Mouse (Mus musculus): ENCODE measurements at regions not wholly inside any gene's neighbourhood (a gene's known extent, or its start where the extent isn't known, plus 50 kb on each side); places are given as distances from the start of the nearest gene placed in this dataset.

DNA sequence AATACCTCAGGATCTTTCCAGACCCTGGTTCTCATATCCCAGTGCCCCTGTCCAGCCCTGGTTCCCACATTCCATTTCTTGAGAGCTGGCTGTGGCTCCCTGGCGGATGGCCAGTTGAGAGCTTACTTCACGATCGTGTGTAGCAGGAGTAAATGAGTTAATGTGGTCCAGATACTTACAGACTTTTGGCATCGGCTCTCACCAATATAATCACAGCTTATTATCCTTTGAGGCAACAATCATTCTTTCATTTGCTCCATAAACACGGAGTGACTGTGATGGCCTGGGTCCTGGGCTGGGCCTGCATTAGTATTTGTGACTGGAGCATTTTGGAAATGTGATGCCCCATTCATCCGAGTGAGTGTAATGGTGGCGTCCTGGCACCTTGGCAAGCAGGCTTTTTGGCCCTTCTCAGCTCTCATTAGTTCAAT is 103.5 kb downstream of the Btg1 start:
- peak; percentile 60 for ATAC-seq
- H3K27me3 ChIP-seq (replicated peaks; ENCODE audit: control insufficient read depth, insufficient read depth, low read length) = no peaks in the 10 kb centered on the region
- H3K36me3 ChIP-seq (ENCODE audit: control insufficient read depth, insufficient read depth, low read length) = no peaks in the 10 kb centered on the region
- no peak overlapping the region for H3K9ac ChIP-seq (ENCODE audit: low read length)
- H3K9me3 ChIP-seq (replicated peaks; ENCODE audit: control insufficient read depth, low read length) = no peaks in the 10 kb centered on the region
- H3K27ac ChIP-seq (ENCODE audit: low read depth, low read length) = no peak overlapping the region
- H3K4me1 ChIP-seq (ENCODE audit: control insufficient read depth, insufficient read depth, low read length) = peaks cover 20% of the 10 kb centered on the region; the same call in 1 of the 2 replicates
- no peak overlapping the region for H3K4me3 ChIP-seq (ENCODE audit: low read depth, low read length)
- peak; percentile 86 for DNase-seq (ENCODE audit: low spot score)
- no peak overlapping the region for H3K4me2 ChIP-seq (ENCODE audit: low read length)
- WGBS = 29% methylated on average over 7 of the region's 7 CpGs

DNA sequence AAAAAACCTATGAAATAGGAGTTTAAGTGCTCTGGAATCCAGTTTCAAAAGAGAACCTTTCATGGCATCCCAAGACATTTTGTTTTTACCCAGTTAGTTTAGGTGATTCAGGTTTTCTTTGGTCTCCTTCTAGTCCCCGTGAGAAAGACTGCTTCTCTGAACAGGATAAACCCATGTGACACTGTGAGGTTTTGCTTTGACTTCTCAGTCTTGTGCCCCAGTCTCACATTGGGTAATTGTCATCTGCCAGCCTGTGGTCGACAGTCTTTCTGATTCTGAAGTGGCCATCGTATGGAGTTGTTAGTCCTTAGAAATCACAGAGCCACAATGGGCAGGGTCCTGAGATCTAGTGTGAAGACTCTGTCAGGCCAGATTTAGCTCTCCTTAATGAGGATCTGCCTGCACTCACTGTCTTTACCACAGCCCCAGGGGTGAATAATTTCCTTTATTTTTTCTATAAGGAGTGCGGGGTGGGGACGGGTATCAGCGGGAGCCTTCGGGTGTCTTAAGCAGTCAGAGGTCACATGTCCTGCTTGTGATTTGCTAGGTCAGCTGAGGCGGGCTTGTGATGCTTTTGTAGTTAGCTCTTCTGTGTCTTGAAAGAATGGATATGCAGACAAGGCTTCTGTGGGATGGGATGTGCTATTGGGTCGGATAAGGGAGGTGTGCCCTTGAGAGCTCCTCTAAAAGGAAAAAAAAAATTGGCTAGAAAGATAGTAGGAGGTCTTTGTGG is 104.3 kb downstream of the Btg1 start:
- ATAC-seq (no peak), DNase-seq (ENCODE audit: low spot score) (no peak)
- Histone ChIP-seq H3K4me1 (ENCODE audit: control insufficient read depth, insufficient read depth, low read length) (peaks cover 20% of the 10 kb centered on the region; the same call in 1 of the 2 replicates), H3K36me3 (ENCODE audit: control insufficient read depth, insufficient read depth, low read length) (no peaks in the 10 kb centered on the region), H3K4me3 (ENCODE audit: low read depth, low read length) (no peak overlapping the region), H3K27ac (ENCODE audit: low read depth, low read length) (peak overlapping the region; percentile 28; the same call in 1 of the 2 replicates), H3K4me2 (ENCODE audit: low read length) (no peak overlapping the region), H3K27me3 (replicated peaks; ENCODE audit: control insufficient read depth, insufficient read depth, low read length) (no peaks in the 10 kb centered on the region), H3K9me3 (replicated peaks; ENCODE audit: control insufficient read depth, low read length) (no peaks in the 10 kb centered on the region), H3K9ac (ENCODE audit: low read length) (no peak overlapping the region)
- WGBS = 19% methylated on average over 9 of the region's 9 CpGs

DNA sequence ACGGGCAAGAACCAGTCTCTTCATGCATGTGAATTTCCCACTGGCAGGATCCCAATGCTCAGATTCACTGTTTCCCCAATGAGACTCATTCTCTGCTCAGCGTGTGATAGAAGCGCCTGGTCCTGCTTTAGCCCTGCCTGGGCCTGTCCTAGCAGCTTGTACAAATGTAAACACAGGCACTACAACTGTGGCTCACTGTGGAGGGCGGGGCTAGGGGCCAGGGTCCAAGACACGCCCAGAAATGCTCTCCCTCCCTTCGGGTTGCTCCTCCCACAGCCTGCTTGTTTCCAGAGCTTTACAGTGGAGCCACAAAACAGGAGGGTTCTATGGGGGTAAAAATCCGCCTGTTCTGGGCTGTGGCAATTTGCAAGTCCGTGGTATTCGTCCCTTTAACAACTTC is 105.7 kb downstream of the Btg1 start:
- peak; percentile 89 for DNase-seq (ENCODE audit: low spot score)
- H3K36me3 ChIP-seq (ENCODE audit: control insufficient read depth, insufficient read depth, low read length) = no peaks in the 10 kb centered on the region
- ATAC-seq = peak; percentile 91
- peak overlapping the region; percentile 39; the same call in 1 of the 2 replicates for H3K27ac ChIP-seq (ENCODE audit: low read depth, low read length)
- WGBS = 12% methylated on average over 9 of the region's 9 CpGs
- no peak overlapping the region for H3K4me2 ChIP-seq (ENCODE audit: low read length)
- no peak overlapping the region for H3K9ac ChIP-seq (ENCODE audit: low read length)
- H3K9me3 ChIP-seq (replicated peaks; ENCODE audit: control insufficient read depth, low read length) = no peaks in the 10 kb centered on the region
- no peaks in the 10 kb centered on the region for H3K27me3 ChIP-seq (replicated peaks; ENCODE audit: control insufficient read depth, insufficient read depth, low read length)
- peaks cover 19% of the 10 kb centered on the region; the same call in 1 of the 2 replicates for H3K4me1 ChIP-seq (ENCODE audit: control insufficient read depth, insufficient read depth, low read length)
- no peak overlapping the region for H3K4me3 ChIP-seq (ENCODE audit: low read depth, low read length)

DNA sequence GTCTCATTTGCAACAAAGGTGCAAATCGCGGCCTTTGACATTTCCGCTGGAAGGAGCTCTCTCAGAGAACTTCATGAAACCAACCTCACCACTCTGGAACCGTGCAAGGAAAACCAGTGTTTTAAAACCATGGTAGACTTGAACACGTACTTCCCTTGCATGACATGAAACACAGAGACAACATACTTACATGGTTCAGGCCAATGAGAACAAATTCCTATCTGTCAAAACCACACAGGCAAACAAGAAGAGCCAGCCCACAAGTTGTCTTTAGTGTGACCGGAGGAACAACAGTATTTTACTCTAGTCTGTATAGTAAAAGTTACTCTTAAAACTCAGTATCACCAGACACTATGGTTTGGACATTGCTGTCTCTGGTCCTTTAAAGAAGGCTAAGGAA is 106.3 kb downstream of the Btg1 start:
- no peak overlapping the region for H3K4me2 ChIP-seq (ENCODE audit: low read length)
- no peak for DNase-seq (ENCODE audit: low spot score)
- H3K4me1 ChIP-seq (ENCODE audit: control insufficient read depth, insufficient read depth, low read length) = peaks cover 16% of the 10 kb centered on the region; the same call in 1 of the 2 replicates
- 88% methylated on average over 6 of the region's 6 CpGs for WGBS
- H3K36me3 ChIP-seq (ENCODE audit: control insufficient read depth, insufficient read depth, low read length) = no peaks in the 10 kb centered on the region
- no peak overlapping the region for H3K4me3 ChIP-seq (ENCODE audit: low read depth, low read length)
- H3K27ac ChIP-seq (ENCODE audit: low read depth, low read length) = no peak overlapping the region
- H3K9me3 ChIP-seq (replicated peaks; ENCODE audit: control insufficient read depth, low read length) = no peaks in the 10 kb centered on the region
- H3K27me3 ChIP-seq (replicated peaks; ENCODE audit: control insufficient read depth, insufficient read depth, low read length) = no peaks in the 10 kb centered on the region
- H3K9ac ChIP-seq (ENCODE audit: low read length) = no peak overlapping the region
- no peak for ATAC-seq

DNA sequence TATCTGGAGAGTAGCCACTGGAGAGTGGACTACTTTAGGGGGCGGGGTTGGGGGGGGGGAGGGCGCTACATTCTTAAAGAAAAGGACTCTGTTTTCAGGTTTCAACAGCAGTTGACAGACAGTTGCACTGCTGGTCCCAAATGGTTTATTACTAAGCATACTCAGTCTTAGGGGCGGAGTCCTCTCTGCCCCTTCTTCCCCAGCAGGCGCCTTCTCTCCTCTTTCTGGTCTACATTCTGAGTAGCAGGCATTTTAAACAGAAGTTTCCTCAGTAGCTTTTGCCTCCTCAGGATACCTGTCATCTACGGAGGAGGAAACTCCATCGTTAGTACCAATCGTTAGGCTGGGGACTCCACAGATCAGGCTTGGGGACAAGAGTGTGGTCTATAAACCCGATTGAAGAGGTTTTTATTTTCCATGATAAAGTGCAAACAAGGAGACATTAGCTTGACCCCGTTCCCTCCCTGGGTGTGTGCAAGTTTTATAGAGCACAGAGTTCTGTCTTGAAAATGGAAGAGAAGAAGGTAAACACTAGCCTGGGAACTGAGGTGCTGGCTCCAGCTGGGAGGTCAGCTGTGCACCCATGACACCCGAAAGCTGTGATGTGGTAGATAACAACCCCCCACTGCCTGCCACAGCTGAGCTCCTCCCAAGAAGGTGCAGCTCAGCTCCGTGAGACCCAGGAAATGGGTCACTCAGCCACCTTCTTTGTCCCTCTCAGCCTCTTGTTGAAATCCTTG is 107.8 kb downstream of the Btg1 start:
- ATAC-seq = no peak
- Histone ChIP-seq H3K27ac (ENCODE audit: low read depth, low read length) (no peak overlapping the region), H3K9me3 (replicated peaks; ENCODE audit: control insufficient read depth, low read length) (no peaks in the 10 kb centered on the region), H3K9ac (ENCODE audit: low read length) (no peak overlapping the region), H3K27me3 (replicated peaks; ENCODE audit: control insufficient read depth, insufficient read depth, low read length) (no peaks in the 10 kb centered on the region), H3K4me1 (ENCODE audit: control insufficient read depth, insufficient read depth, low read length) (peaks cover 16% of the 10 kb centered on the region; the same call in 1 of the 2 replicates), H3K4me2 (ENCODE audit: low read length) (no peak overlapping the region), H3K4me3 (ENCODE audit: low read depth, low read length) (no peak overlapping the region), H3K36me3 (ENCODE audit: control insufficient read depth, insufficient read depth, low read length) (no peaks in the 10 kb centered on the region)
- no peak for DNase-seq (ENCODE audit: low spot score)
- WGBS = 45% methylated on average over 11 of the region's 11 CpGs

DNA sequence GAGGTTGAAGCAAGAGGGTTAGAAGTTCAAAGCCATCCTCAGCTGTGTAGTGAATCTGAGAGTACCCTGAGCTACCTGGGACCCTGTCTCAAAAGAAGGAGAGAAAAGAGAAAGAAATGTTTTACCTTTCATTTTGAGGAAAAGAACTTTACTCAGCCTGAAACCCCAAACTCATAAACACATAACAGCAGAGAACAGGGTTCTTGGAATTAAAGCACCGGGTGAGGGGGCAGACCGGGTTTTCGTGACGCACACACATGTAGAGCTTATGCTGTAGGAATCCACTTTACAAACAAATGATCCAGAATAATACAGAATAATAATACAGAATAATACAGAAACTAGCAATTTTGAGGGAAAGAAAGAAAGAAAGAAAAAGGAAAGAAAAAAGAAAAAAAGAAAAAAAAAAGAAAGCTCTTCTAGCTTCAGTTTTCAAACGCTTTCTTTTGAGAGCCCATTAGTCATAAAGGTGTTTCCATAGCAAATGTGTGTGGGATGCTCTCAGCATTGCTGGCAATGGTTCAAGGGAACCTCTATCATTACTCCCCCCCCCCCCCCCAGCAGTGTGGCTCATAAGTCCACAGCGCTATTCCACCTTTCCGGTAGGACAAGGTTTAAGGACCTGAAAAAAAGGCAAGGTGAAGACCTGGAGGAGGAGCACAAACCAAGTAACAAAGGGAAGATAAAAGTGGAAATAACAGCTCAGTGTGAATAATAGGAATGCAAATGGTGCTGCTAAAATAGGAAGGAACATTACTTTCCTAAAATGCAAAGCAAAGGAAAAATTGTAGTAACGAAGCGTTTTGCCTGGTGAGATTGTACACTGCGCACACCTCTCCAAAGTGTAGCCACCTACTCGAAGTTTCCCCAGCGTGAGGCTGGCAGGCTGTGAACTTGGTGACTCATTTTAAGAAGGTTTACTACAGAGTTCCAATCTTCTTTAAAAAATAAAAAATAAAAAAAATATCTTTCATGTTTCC is 110.3 kb downstream of the Btg1 start:
- H3K4me2 ChIP-seq (ENCODE audit: low read length) = no peak overlapping the region
- H3K27me3 ChIP-seq (replicated peaks; ENCODE audit: control insufficient read depth, insufficient read depth, low read length) = no peaks in the 10 kb centered on the region
- H3K4me3 ChIP-seq (ENCODE audit: low read depth, low read length) = no peak overlapping the region
- no peak overlapping the region for H3K9ac ChIP-seq (ENCODE audit: low read length)
- no peaks in the 10 kb centered on the region for H3K36me3 ChIP-seq (ENCODE audit: control insufficient read depth, insufficient read depth, low read length)
- no peak for ATAC-seq
- DNase-seq (ENCODE audit: low spot score) = no peak
- H3K9me3 ChIP-seq (replicated peaks; ENCODE audit: control insufficient read depth, low read length) = no peaks in the 10 kb centered on the region
- 90% methylated on average over 12 of the region's 12 CpGs for WGBS
- H3K27ac ChIP-seq (ENCODE audit: low read depth, low read length) = no peak overlapping the region
- peaks cover 6% of the 10 kb centered on the region; the same call in 1 of the 2 replicates for H3K4me1 ChIP-seq (ENCODE audit: control insufficient read depth, insufficient read depth, low read length)

DNA sequence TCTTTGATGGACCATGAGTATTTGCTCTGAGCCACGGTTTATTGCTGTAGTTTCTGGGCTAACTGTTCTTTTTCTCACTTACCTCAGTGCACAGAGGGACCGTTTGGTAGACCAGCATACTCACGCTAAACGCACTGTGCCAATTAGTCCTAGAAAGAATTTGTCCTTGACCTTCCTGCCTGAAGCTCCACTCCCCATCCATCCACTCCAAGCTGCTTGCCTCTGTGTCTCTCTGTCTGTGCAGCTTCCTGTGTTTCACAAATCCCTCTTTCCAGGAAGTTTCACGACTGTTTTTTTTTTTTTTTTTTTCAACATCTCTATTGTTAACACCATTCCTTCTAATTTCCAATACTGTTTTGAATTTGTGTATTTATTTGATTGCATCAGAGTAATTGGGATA is 116.8 kb downstream of the Btg1 start:
- Histone ChIP-seq H3K4me1 (ENCODE audit: control insufficient read depth, insufficient read depth, low read length) (no peaks in the 10 kb centered on the region), H3K36me3 (ENCODE audit: control insufficient read depth, insufficient read depth, low read length) (no peaks in the 10 kb centered on the region), H3K27me3 (replicated peaks; ENCODE audit: control insufficient read depth, insufficient read depth, low read length) (no peaks in the 10 kb centered on the region), H3K9ac (ENCODE audit: low read length) (no peak overlapping the region), H3K9me3 (replicated peaks; ENCODE audit: control insufficient read depth, low read length) (no peaks in the 10 kb centered on the region), H3K4me2 (ENCODE audit: low read length) (no peak overlapping the region), H3K4me3 (ENCODE audit: low read depth, low read length) (no peak overlapping the region), H3K27ac (ENCODE audit: low read depth, low read length) (no peak overlapping the region)
- WGBS = 63% methylated on average over 5 of the region's 5 CpGs
- ATAC-seq (no peak), DNase-seq (ENCODE audit: low spot score) (no peak)

DNA sequence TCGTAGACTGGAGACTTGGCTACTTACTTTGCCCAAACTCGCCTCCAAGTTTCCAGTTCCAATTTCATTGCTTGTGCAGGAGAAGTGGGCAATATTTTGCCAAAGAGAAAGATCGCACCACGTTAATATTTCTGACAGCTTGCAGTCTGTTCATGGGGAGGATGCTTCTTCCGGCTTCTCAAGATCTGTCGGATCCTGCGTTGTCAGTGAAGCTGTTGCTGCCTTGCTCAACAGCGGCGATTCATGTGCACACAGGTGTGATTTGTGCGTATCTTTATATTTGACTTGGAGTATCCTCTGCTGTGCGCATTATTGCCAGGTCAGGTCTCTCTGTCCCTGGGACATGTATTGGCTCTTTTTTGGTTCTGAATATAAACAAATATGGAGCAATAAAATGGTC is 118.3 kb downstream of the Btg1 start:
- no peak overlapping the region for H3K4me2 ChIP-seq (ENCODE audit: low read length)
- H3K36me3 ChIP-seq (ENCODE audit: control insufficient read depth, insufficient read depth, low read length) = no peaks in the 10 kb centered on the region
- no peak overlapping the region for H3K9ac ChIP-seq (ENCODE audit: low read length)
- H3K27me3 ChIP-seq (replicated peaks; ENCODE audit: control insufficient read depth, insufficient read depth, low read length) = no peaks in the 10 kb centered on the region
- no peaks in the 10 kb centered on the region for H3K4me1 ChIP-seq (ENCODE audit: control insufficient read depth, insufficient read depth, low read length)
- no peak for ATAC-seq
- H3K27ac ChIP-seq (ENCODE audit: low read depth, low read length) = no peak overlapping the region
- DNase-seq (ENCODE audit: low spot score) = no peak
- H3K4me3 ChIP-seq (ENCODE audit: low read depth, low read length) = no peak overlapping the region
- H3K9me3 ChIP-seq (replicated peaks; ENCODE audit: control insufficient read depth, low read length) = no peaks in the 10 kb centered on the region
- 92% methylated on average over 11 of the region's 11 CpGs for WGBS
